Mouse (Mus musculus): ENCODE measurements at regions not wholly inside any gene's neighbourhood (a gene's known extent, or its start where the extent isn't known, plus 50 kb on each side); places are given as distances from the start of the nearest gene placed in this dataset.

DNA sequence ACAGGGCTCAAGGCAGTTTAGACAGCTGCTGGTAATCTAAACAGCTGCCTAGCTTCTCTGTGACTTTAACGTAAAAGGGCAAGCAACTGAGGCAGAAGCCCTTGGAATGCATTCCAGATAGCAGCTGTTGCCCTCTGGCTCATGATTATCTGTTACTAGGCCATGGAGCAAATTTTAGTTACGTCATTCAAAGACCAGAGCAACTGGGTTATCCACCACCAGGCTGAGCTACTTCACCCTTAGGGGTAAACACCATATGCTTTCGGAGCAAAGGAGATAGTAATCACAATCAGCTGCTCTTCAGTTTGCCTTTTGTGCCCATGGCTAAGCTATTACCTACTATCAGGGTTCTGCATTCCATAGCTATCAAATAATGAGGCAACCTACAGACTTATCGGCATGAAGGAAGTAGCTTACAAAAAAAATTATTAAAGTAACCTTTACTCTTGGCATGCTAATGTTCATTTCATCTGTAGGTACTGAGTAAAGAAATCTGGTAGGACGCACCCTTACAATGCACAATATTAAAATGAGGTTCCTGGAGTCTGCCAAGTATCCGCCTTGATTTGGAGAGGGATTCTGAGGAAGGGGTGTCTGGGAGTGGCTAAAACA lies 212.2 kb downstream of the Car2 start:
- Histone ChIP-seq H3K79me2 (ENCODE audit: control insufficient read depth, insufficient read depth, low read length, poor library complexity) (no peaks in the 10 kb centered on the region), H3K4me3 (ENCODE audit: control insufficient read depth in 1 of 2, insufficient read depth in 1 of 2, low read depth in 2 of 2, low read length in 2 of 2) (no peak overlapping the region), H3K4me1 (ENCODE audit: control insufficient read depth in 1 of 2, insufficient read depth in 2 of 2, low read length in 2 of 2) (no peaks in the 10 kb centered on the region), H3K27ac (ENCODE audit: control insufficient read depth, low read depth, low read length) (no peak overlapping the region), H3K9me3 (replicated peaks; ENCODE audit: insufficient read depth, low read length) (no peaks in the 10 kb centered on the region), H3K27me3 (ENCODE audit: control insufficient read depth in 1 of 2, insufficient read depth in 2 of 2, low read length in 2 of 2) (no peaks in the 10 kb centered on the region; a peak in 1 of 4 replicates), H3K36me3 (ENCODE audit: control insufficient read depth in 1 of 2, insufficient read depth in 2 of 2, low read length in 2 of 2) (no peaks in the 10 kb centered on the region), H3K9ac (ENCODE audit: control insufficient read depth, low read depth, low read length, poor library complexity, severe bottlenecking) (no peak overlapping the region)
- no peak for TF ChIP-seq POLR2AphosphoS2 (IDR thresholded peaks at IDR 0.05; ENCODE audit: low read length)
- DNase-seq (ENCODE audit: low read depth, low spot score) = no peak

DNA sequence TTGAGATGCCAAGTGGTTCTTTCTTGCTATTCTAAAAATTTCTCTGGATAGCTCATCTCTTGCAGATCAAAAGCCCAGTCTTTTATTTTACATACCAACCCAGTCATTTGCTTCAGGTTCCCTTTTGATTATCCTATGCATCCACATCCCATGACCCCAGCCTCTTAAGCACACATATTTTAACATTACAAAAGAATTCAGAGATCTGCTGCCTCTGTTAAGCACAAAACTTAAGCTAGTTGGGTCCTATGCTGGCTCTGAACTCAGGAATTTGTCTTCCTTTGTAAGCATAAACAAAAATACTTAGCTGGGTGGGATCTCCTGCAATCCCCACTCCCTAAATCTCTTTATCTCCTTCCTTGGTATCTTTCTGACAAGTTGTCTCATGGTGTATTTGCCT lies 212.9 kb downstream of the Car2 start:
- H3K79me2 ChIP-seq (ENCODE audit: control insufficient read depth, insufficient read depth, low read length, poor library complexity) = no peaks in the 10 kb centered on the region
- TF ChIP-seq RCOR1 (IDR thresholded peaks at IDR 0.05; ENCODE audit: low read depth, low read length) (no peak), MXI1 (IDR thresholded peaks at IDR 0.05; ENCODE audit: low read depth, low read length) (no peak), KAT2A (conservative IDR thresholded peaks at IDR 0.05; ENCODE audit: low read depth, low read length) (no peak), MEF2A (IDR thresholded peaks at IDR 0.05; ENCODE audit: extremely low read depth, insufficient replicate concordance, low read depth, low read length, poor library complexity, severe bottlenecking) (no peak), TAL1 (IDR thresholded peaks at IDR 0.05; ENCODE audit: low read length) (no peak), TCF12 (IDR thresholded peaks at IDR 0.05; ENCODE audit: low read depth, low read length) (no peak), SMC3 (IDR thresholded peaks at IDR 0.05; ENCODE audit: low read depth, low read length) (no peak), ZC3H11A (IDR thresholded peaks at IDR 0.05; ENCODE audit: low read depth, low read length) (no peak), MAX (IDR thresholded peaks at IDR 0.05; ENCODE audit: low read length) (no peak), MAZ (IDR thresholded peaks at IDR 0.05; ENCODE audit: low read depth, low read length) (no peak), GABPA (IDR thresholded peaks at IDR 0.05; ENCODE audit: low read depth, low read length) (no peak), CHD1 (IDR thresholded peaks at IDR 0.05; ENCODE audit: low read depth, low read length) (no peak), POLR2AphosphoS5 (IDR thresholded peaks at IDR 0.05; ENCODE audit: borderline replicate concordance, low read depth, low read length) (no peak), POLR2AphosphoS2 (IDR thresholded peaks at IDR 0.05; ENCODE audit: low read length) (no peak), SIN3A (IDR thresholded peaks at IDR 0.05; ENCODE audit: low read length) (no peak), BHLHE40 (IDR thresholded peaks at IDR 0.05; ENCODE audit: borderline replicate concordance, low read depth, low read length) (no peak), GATA1 (IDR thresholded peaks at IDR 0.05; ENCODE audit: low read depth, low read length) (no peak), HCFC1 (IDR thresholded peaks at IDR 0.05; ENCODE audit: low read depth, low read length) (no peak)
- no peak for DNase-seq (ENCODE audit: low read depth, low spot score)
- H3K9ac ChIP-seq (ENCODE audit: control insufficient read depth, low read depth, low read length, poor library complexity, severe bottlenecking) = no peak overlapping the region
- H3K4me1 ChIP-seq (ENCODE audit: control insufficient read depth in 1 of 2, insufficient read depth in 2 of 2, low read length in 2 of 2) = no peaks in the 10 kb centered on the region
- no peak overlapping the region for H3K27ac ChIP-seq (ENCODE audit: control insufficient read depth, low read depth, low read length)
- H3K27me3 ChIP-seq (ENCODE audit: control insufficient read depth in 1 of 2, insufficient read depth in 2 of 2, low read length in 2 of 2) = no peaks in the 10 kb centered on the region; a peak in 1 of 4 replicates
- H3K9me3 ChIP-seq (replicated peaks; ENCODE audit: insufficient read depth, low read length) = no peaks in the 10 kb centered on the region
- H3K4me3 ChIP-seq (ENCODE audit: control insufficient read depth in 1 of 2, insufficient read depth in 1 of 2, low read depth in 2 of 2, low read length in 2 of 2) = no peak overlapping the region
- no peaks in the 10 kb centered on the region for H3K36me3 ChIP-seq (ENCODE audit: control insufficient read depth in 1 of 2, insufficient read depth in 2 of 2, low read length in 2 of 2)

Measured in MEL (cell line).